In the genomic region with DNA sequence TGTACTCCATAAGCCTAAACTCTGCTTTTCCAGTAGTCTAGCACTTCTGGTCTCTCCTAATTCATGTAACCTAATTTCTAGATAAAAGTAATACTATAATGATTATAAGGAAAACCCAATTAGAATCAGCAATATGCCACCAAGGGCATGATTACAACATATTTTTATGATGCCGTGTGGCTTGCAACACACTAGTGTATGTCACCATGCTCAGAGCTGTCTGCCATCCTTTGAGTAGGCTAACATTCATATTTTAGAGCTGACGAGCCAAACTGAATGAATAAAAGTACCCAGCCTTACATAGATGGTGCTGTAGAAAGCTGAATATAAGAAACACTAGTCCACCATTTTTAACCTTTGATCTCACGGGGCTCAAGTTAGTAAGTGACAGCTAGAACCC, we compare ENCODE assay signal across 22 mouse cellular contexts.
"Had no signal": no experiment of that assay in that cellular context is flagged by ENCODE, and none has a peak within 500 bp of the region (broad histone marks: within the 10 kb centered on the region; RNA-seq: fewer than 3 reads in every experiment).

No protein-coding gene starts in this region.

- DNase-seq: gastrocnemius, postnatal 10 days; gastrocnemius, postnatal 25 days; heart, adult 2 months; heart, postnatal 14 days; heart, postnatal 36 days; kidney, adult 18-20 months; kidney, adult 8-10 months; kidney, postnatal 10 days; kidney, postnatal 25 days; kidney, postnatal 4 days had no signal

- H3K4me2 ChIP-seq: heart, embryonic 11.5 days; heart, embryonic 13.5 days; heart, embryonic 15.5 days; hindbrain, embryonic 13.5 days; hindbrain, embryonic 15.5 days; limb, embryonic 13.5 days; limb, embryonic 15.5 days; liver, embryonic 12.5 days had no signal

- H3K4me1 ChIP-seq: heart, embryonic 13.5 days; heart, embryonic 15.5 days; hindbrain, embryonic 13.5 days; hindbrain, embryonic 15.5 days; limb, embryonic 15.5 days; liver, embryonic 12.5 days had no signal

- H3K27ac ChIP-seq: heart, adult 2 months; heart, embryonic 13.5 days; heart, embryonic 15.5 days; hindbrain, embryonic 13.5 days; hindbrain, embryonic 15.5 days; hindbrain, postnatal 0 days; layer of hippocampus, adult 2 months; left cerebral cortex, adult 2 months; limb, embryonic 13.5 days; limb, embryonic 15.5 days; liver, embryonic 12.5 days; liver, embryonic 14.5 days had no signal

- H3K9ac ChIP-seq: heart, embryonic 13.5 days; heart, embryonic 15.5 days; hindbrain, embryonic 13.5 days; hindbrain, embryonic 15.5 days; limb, embryonic 13.5 days; limb, embryonic 15.5 days; liver, embryonic 12.5 days; liver, embryonic 14.5 days had no signal

- H3K9me3 ChIP-seq: heart, embryonic 15.5 days; hindbrain, embryonic 15.5 days had no signal

- H3K27me3 ChIP-seq: heart, embryonic 13.5 days; heart, embryonic 15.5 days; hindbrain, embryonic 13.5 days; hindbrain, embryonic 15.5 days; limb, embryonic 13.5 days; limb, embryonic 15.5 days; liver, embryonic 12.5 days had no signal

- H3K36me3 ChIP-seq: heart, embryonic 15.5 days; hindbrain, embryonic 13.5 days; hindbrain, embryonic 15.5 days; limb, embryonic 13.5 days; limb, embryonic 15.5 days; liver, embryonic 12.5 days had no signal

- H3K4me3 ChIP-seq: heart, adult 2 months; heart, embryonic 13.5 days; heart, embryonic 15.5 days; hindbrain, embryonic 13.5 days; hindbrain, embryonic 15.5 days; layer of hippocampus, adult 2 months; left cerebral cortex, adult 2 months; limb, embryonic 13.5 days; limb, embryonic 15.5 days; liver, embryonic 12.5 days had no signal

- ATAC-seq: hindbrain, postnatal 0 days; liver, embryonic 12.5 days had no signal
